Mouse (Mus musculus) left cerebral cortex, postnatal 36 days (tissue): ENCODE measurements at regions not wholly inside any gene's neighbourhood (a gene's known extent, or its start where the extent isn't known, plus 50 kb on each side); places are given as distances from the start of the nearest gene placed in this dataset.
"Not testable (repeated sequence)": the region's sequence is repeated elsewhere in the genome, so short reads cannot be mapped to it uniquely, and the experiment has no call there.

Source experiments
- DNase-seq, 2 experiments: peaks; one replicate each; pipeline ENCODE4 v3.0.0; 2021 to 2022; ENCODE audit warnings: low spot score in 2 of 2, mixed read lengths in 1 of 2
- intact Hi-C: fragments of 180-260 bp; cut with DNase I; formaldehyde crosslinking; loops from one replicate; pipeline ENCODE4 v1.15.1; 2025

GRCm38 (mm10) chr8:7323067-7323675 lies 1337.9 kb downstream of the Efnb2 start:
- intact Hi-C loops: no loop called here
- no peak for DNase-seq

DNA sequence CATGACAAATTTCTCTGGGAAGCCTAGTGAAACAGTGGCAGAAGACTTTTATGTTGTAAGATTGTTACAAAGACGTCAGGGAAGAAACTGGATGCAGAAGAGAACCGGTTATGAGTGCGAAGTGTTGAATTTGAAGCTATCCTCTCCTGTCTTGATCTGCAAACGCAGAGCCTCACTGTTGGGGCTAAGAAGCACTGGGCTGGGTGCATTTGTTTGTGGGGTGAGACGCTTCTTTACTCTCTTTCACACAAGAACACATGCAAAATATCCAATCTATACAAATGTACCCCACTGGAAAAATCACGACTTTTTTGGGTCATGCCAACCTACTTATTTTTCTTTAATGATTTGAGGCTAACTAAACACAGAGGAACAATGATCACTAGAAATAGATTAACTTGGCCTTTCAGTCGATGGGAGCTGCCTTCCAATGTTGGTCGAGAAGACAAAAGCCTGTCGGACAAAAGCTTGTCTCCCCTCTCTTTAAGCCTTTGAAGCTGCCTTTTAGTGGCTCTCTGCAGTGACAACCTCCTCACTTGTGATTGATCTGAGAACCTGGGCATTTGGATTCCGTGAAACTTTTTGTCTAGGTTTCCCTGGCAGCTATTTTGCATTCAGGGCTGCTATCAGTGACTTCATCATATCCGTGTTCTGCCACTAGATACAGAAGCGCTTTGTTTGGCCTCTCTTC lies 1338.5 kb downstream of the Efnb2 start:
- intact Hi-C loops: no loop called here
- no peak for DNase-seq

DNA sequence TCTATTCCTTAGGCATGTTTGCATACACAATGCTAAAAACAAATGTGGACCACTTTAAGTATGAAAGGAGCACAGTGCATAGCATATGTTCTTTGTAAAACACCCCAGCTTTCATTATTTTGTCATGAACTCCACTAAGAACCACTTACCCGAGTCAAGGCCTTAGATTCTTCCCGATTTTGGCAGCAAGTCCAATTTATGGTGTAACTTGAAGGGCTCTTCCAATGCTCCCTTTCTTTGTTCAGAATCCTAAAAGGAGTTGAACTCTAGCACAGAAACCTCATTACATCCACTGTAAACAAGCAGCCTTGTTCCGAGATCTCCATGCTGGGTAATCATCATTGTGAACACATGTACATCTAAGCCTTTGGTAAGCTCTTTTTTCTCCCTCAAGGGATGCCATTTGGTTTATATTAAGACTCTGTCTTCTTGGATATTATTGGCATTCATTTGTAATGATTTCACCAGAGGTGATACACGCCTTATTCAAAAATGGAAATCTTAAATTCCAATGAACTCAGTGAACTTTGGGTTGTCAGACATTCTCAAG lies 1344.2 kb downstream of the Efnb2 start:
- DNase-seq: no peak
- intact Hi-C loops: no loop called here

GRCm38 (mm10) chr8:7309239-7309638 lies 1351.8 kb downstream of the Efnb2 start:
- DNase-seq: no peak
- intact Hi-C loops: no loop called here

- intact Hi-C loops: no loop called here
Observed at GRCm38 (mm10) chr8:7289361-7289760, 1371.7 kb downstream of the Efnb2 start.

GRCm38 (mm10) chr8:7286581-7286980 lies 1374.5 kb downstream of the Efnb2 start:
- DNase-seq: no peak
- intact Hi-C loops: no loop called here

More at GRCm38 (mm10) chr8:7289361-7289760, 1371.7 kb downstream of the Efnb2 start:
- no peak for DNase-seq

GRCm38 (mm10) chr8:7267406-7267805 lies 1393.6 kb downstream of the Efnb2 start:
- intact Hi-C loops: no loop called here
- no peak for DNase-seq

- DNase-seq, intact Hi-C loops: not testable (repeated sequence)
Observed at GRCm38 (mm10) chr8:7254336-7254735, 1406.7 kb downstream of the Efnb2 start.

- intact Hi-C loops: no loop called here
- no peak for DNase-seq
Observed at GRCm38 (mm10) chr8:7240321-7240720, 1420.7 kb downstream of the Efnb2 start.

DNA sequence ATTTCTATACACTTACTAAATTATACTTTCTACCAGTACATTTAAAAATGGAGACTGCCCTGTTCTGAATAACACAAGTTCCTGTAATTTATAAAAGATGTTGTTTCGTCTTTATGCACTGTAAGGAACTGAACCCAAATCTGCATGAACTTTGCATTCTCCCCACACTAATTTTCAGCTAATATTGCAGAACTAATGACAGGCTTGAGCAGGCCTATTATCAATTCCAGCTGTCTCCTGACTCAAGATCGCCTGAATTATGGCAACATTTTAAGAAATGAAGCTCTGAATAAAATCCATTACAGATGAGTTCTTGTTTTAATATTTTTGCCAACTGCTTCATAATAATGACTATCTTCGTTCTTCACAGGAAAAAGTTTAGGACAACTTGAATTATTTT lies 1427.0 kb downstream of the Efnb2 start:
- intact Hi-C loops: no loop called here
- DNase-seq: no peak

- DNase-seq: no peak
- intact Hi-C loops: no loop called here
Observed at GRCm38 (mm10) chr8:7219300-7219699, 1441.7 kb downstream of the Efnb2 start.

- intact Hi-C loops: no loop called here
- DNase-seq: no peak
Observed at GRCm38 (mm10) chr8:7207178-7207577, 1453.9 kb downstream of the Efnb2 start.

DNA sequence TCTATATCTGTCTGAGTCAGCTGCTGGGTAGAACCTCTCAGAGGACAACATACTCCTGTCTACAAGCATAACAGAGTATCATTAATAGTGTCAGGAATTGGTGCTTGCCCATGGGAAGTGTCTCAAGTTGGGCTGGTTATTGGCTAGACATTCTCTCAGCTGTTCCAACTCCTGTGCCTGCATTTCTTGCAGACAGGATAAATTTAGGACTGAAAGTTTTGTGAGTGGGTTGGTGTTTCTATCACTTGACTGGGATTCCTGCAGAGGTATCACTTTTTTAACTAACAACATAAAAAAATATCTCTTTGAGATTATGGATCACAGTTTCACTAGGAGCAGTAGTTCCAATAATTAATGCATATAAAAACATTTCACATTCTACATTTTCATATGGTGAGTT lies 1454.4 kb downstream of the Efnb2 start:
- intact Hi-C loops: no loop called here
- peak; percentile 10 to 15 for DNase-seq

DNA sequence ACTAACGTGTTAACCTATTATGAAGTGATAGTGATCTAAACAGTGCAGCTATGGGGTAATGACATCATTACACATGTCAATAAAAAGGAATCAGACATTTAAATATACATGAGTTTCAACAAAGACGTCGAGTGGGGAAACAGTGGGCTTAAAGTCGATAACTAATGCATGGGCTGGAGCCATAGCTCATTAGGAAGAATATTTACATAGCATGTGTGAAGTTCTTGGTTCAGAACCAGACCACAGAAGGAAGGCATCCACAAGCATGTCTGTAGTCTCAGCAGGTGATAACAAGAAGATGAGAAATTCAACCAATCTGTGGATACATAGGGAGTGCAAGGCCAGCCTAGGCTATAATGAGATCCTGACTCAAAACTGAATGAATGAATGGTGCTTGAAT lies 1456.0 kb downstream of the Efnb2 start:
- intact Hi-C loops: no loop called here

DNA sequence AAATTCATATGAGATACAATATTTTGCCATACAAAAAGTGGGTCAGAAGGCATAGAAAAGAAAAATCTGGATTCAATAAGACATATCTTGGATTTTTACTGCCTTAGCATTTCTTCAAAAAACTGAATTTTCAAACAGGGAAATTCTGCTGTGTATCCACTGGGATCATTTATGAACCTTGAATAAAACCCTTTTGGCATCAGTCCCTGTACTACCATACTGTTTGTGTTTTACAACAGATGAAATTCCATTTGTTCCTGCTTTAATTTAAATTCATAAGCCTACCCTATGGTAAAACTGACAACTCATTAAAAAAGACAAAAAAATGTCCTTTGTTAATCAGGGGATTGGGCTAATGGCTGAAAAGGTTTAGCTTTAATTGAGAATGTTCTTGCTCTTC lies 1470.3 kb downstream of the Efnb2 start:
- DNase-seq: no peak
- intact Hi-C loops: no loop called here

More for the DNA sequence above, 1456.0 kb downstream of the Efnb2 start:
- no peak for DNase-seq

GRCm38 (mm10) chr8:7163361-7163760 lies 1497.7 kb downstream of the Efnb2 start:
- intact Hi-C loops: no loop called here
- no peak for DNase-seq

DNA sequence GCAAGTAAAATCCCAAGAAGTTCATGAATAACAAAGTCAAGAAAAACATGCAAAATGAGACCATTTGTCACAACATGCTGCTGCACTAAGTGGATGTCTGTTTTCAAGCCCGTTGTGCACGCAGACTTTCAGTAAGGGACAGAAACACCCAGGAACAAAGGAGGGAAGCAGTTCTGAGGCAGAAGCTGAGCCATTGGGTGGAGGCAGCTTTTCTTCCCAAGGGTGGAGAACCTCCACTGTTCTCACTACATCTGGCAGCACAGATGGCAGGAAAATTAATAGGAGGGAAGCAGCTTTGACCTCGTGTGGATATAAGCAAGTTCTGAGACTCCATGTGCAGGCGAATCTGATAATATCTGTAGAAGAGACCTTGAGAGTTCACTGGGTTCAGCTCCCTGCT lies 1529.3 kb downstream of the Efnb2 start:
- intact Hi-C loops: no loop called here
- peak in 1 of 2 experiments; percentile 3 for DNase-seq

GRCm38 (mm10) chr8:7108849-7109248 lies 1552.2 kb downstream of the Efnb2 start:
- DNase-seq: no peak
- intact Hi-C loops: no loop called here

GRCm38 (mm10) chr8:7097577-7097976 lies 1563.5 kb downstream of the Efnb2 start:
- DNase-seq: peak in 1 of 2 experiments; percentile 6
- intact Hi-C loops: no loop called here

- DNase-seq: no peak
- intact Hi-C loops: no loop called here
Observed at GRCm38 (mm10) chr8:7092831-7093230, 1568.2 kb downstream of the Efnb2 start.

- intact Hi-C loops: no loop called here
- DNase-seq: no peak
Observed at GRCm38 (mm10) chr8:7088123-7088522, 1572.9 kb downstream of the Efnb2 start.
